Mouse (Mus musculus): ENCODE results near the gene Ccdc148. TPM values are rescaled to one million over a fixed set of nuclear protein-coding genes. Genes with fewer than 3 reads are reported as not detected.

Gene Ccdc148
- polyA plus RNA-seq, 1 experiment = 0.02 TPM

DNA sequence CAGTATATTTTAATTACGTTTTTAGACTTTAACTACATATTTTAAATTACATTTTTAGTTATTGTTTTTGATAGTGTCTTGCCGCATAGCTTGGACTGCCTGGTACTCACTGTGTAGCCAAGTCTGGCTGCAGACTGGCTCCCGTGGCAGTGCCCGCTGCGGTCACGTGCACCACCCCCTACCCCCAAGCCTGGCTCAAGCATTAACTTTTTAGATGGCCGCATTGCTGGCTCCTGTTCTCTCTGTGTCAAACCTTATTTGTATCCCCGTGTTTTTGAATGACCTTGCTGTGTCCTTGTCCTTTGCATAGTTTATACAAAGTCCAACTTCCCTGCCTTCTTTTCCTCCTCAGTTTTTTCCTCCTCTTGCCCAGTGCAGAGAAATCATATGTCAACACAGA is 25.6 kb upstream of the Ccdc148 start:
- Histone ChIP-seq H3K4me3 (ENCODE audit: insufficient read depth, poor library complexity, severe bottlenecking) (no peak overlapping the region), H3K79me3 (ENCODE audit: low read depth) (peaks cover 90% of the 10 kb centered on the region), H3K79me2 (ENCODE audit: control insufficient read depth, insufficient read depth) (peaks cover 100% of the 10 kb centered on the region), H3K27me3 (ENCODE audit: control insufficient read depth, insufficient read depth, insufficient read length) (no peaks in the 10 kb centered on the region), H3ac (ENCODE audit: control insufficient read depth, insufficient read length, low read depth) (no peak overlapping the region), H3K36me3 (ENCODE audit: control insufficient read depth, insufficient read depth) (peaks cover 31% of the 10 kb centered on the region)
- no peak for TF ChIP-seq CEBPB (IDR thresholded peaks at IDR 0.05; ENCODE audit: low read depth)
- TF ChIP-seq USF1 (IDR thresholded peaks at IDR 0.05; ENCODE audit: low read depth) = no peak
- no peak for TF ChIP-seq MAX (IDR thresholded peaks at IDR 0.05)
- TF ChIP-seq MYOG (IDR thresholded peaks at IDR 0.05; ENCODE audit: control insufficient read depth, extremely low read depth, insufficient read length) = no peak
- TF ChIP-seq MYOD1 (IDR thresholded peaks at IDR 0.05; ENCODE audit: control insufficient read depth, insufficient read length, low read depth) = no peak
- no peak for TF ChIP-seq CTCF (IDR thresholded peaks at IDR 0.05; ENCODE audit: control insufficient read depth, insufficient read depth, insufficient read length)
- no peak for TF ChIP-seq FOSL1 (IDR thresholded peaks at IDR 0.05; ENCODE audit: insufficient read depth, low read length, poor library complexity, severe bottlenecking)

DNA sequence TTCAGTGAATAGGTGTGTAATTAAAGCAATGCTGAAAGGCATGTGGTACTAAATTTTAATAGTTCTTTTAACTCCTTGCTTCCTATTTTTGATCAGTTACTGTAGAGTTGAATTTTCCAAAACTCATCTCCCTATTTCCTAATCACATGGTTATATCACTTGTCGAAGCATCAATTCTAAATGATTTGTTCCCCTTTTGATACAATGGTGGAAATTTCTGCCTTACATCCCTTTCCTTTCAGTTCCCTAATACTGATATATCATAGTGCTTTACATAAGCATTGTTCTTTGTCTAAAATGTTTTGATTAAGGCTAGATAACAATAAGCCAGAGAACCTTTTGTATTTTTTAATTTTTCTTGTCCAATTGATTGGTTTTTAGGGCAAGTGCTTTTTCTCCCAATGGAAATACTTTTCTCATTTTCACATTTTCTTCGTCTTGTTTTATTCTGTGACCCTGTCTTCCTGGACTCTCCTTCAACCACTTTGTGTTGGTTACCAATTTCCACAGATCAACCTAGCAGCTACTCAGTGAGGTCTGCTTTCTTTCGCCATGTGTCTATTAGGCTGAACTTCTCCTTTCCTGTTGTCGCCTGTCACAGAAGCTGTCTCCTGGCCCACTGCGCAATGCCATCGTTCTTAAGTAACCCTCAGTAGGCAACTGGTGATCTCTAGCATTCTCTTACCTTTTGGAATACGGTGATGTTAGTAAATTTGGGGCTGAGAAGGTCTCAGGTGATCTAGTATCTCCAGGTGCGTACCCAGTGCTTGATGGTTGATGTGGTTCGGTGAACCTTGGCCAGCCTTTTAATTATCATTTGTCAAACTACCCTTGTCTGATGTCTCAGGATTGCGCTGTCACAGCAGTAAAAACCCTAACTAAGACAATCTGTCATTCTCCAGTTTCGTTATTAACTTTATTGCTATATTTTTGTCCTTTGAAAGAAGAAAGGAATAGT is 23.9 kb upstream of the Ccdc148 start:
- H3K4me3 ChIP-seq (ENCODE audit: insufficient read depth, poor library complexity, severe bottlenecking) = no peak overlapping the region
- H3ac ChIP-seq (ENCODE audit: control insufficient read depth, insufficient read length, low read depth) = no peak overlapping the region
- H3K79me3 ChIP-seq (ENCODE audit: low read depth) = peaks cover 90% of the 10 kb centered on the region
- no peak for TF ChIP-seq MAX (IDR thresholded peaks at IDR 0.05)
- no peak for TF ChIP-seq CTCF (IDR thresholded peaks at IDR 0.05; ENCODE audit: control insufficient read depth, insufficient read depth, insufficient read length)
- no peak for TF ChIP-seq CEBPB (IDR thresholded peaks at IDR 0.05; ENCODE audit: low read depth)
- TF ChIP-seq USF1 (IDR thresholded peaks at IDR 0.05; ENCODE audit: low read depth) = no peak
- TF ChIP-seq MYOG (IDR thresholded peaks at IDR 0.05; ENCODE audit: control insufficient read depth, extremely low read depth, insufficient read length) = no peak
- TF ChIP-seq FOSL1 (IDR thresholded peaks at IDR 0.05; ENCODE audit: insufficient read depth, low read length, poor library complexity, severe bottlenecking) = no peak
- TF ChIP-seq MYOD1 (IDR thresholded peaks at IDR 0.05; ENCODE audit: control insufficient read depth, insufficient read length, low read depth) = no peak
- H3K79me2 ChIP-seq (ENCODE audit: control insufficient read depth, insufficient read depth) = peaks cover 100% of the 10 kb centered on the region
- H3K27me3 ChIP-seq (ENCODE audit: control insufficient read depth, insufficient read depth, insufficient read length) = no peaks in the 10 kb centered on the region
- peaks cover 26% of the 10 kb centered on the region for H3K36me3 ChIP-seq (ENCODE audit: control insufficient read depth, insufficient read depth)

DNA sequence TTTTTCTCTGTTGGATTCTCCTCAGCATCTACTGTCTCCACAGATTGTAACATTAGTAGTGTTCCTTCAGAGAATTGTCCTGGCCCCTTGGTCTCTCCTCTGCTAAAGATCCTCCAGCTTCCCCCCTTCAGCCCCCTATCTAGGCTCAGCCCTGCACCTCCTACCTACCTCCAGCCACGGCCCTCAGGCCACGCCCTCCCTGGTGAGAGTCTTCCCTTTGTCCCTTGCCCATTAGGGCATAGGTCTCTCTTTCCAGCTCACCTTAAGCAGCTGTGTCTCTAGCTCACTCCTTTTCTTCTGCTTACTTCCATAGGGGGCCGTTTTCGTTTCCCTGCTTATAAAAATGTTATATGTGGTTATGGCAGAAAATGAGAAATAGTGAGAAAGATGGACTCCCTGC is 23.1 kb upstream of the Ccdc148 start:
- H3ac ChIP-seq (ENCODE audit: control insufficient read depth, insufficient read length, low read depth) = no peak overlapping the region
- H3K27me3 ChIP-seq (ENCODE audit: control insufficient read depth, insufficient read depth, insufficient read length) = no peaks in the 10 kb centered on the region
- peaks cover 100% of the 10 kb centered on the region for H3K79me2 ChIP-seq (ENCODE audit: control insufficient read depth, insufficient read depth)
- no peak overlapping the region for H3K4me3 ChIP-seq (ENCODE audit: insufficient read depth, poor library complexity, severe bottlenecking)
- H3K36me3 ChIP-seq (ENCODE audit: control insufficient read depth, insufficient read depth) = peaks cover 26% of the 10 kb centered on the region
- no peak for TF ChIP-seq CEBPB (IDR thresholded peaks at IDR 0.05; ENCODE audit: low read depth)
- TF ChIP-seq USF1 (IDR thresholded peaks at IDR 0.05; ENCODE audit: low read depth) = no peak
- TF ChIP-seq MYOD1 (IDR thresholded peaks at IDR 0.05; ENCODE audit: control insufficient read depth, insufficient read length, low read depth) = no peak
- no peak for TF ChIP-seq CTCF (IDR thresholded peaks at IDR 0.05; ENCODE audit: control insufficient read depth, insufficient read depth, insufficient read length)
- TF ChIP-seq MYOG (IDR thresholded peaks at IDR 0.05; ENCODE audit: control insufficient read depth, extremely low read depth, insufficient read length) = no peak
- TF ChIP-seq FOSL1 (IDR thresholded peaks at IDR 0.05; ENCODE audit: insufficient read depth, low read length, poor library complexity, severe bottlenecking) = no peak
- TF ChIP-seq MAX (IDR thresholded peaks at IDR 0.05) = no peak
- H3K79me3 ChIP-seq (ENCODE audit: low read depth) = peaks cover 90% of the 10 kb centered on the region

DNA sequence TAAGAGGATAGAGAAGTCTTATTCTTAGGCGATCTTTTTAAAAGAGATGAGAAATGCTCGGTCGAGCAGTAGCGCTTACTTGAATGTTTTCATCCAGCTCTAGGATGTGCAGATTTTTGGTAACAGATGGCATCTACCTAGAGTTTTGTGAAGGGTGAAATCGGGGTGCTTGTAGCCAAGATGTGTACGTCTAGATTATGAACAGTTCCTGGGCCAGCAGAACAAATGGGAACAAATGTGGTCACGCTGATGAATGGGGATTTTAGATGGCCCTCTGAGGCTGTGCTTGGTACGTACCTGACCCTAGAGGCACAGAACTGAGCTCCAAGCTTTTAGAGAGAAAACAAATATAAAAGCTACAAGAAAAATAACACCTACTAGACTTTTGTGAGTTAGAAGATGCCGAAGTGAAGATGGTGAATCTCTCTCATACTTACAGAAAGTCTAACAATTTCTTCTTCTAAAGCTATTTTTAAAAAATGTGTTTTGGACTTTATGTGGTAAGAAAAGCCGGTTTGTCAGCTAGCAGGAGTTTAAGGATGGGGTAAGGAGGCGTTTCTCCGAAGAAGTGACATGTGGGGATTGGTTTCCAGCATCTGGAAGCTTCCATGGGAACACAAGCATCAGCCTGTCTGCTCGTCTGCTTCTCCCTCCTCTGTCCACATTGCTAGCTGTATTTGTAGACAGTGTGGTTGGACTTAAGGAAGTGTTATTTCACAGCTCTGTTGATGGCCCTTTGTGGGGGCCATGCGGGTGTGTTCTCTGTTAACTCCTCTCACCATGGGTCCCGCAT is 21.0 kb upstream of the Ccdc148 start:
- TF ChIP-seq USF1 (IDR thresholded peaks at IDR 0.05; ENCODE audit: low read depth) (no peak), CTCF (IDR thresholded peaks at IDR 0.05; ENCODE audit: control insufficient read depth, insufficient read depth, insufficient read length) (no peak)
- H3K79me3 ChIP-seq (ENCODE audit: low read depth) = peaks cover 89% of the 10 kb centered on the region
- H3K4me3 ChIP-seq (ENCODE audit: insufficient read depth, poor library complexity, severe bottlenecking) = no peak overlapping the region
- peaks cover 98% of the 10 kb centered on the region for H3K79me2 ChIP-seq (ENCODE audit: control insufficient read depth, insufficient read depth)
- H3K27me3 ChIP-seq (ENCODE audit: control insufficient read depth, insufficient read depth, insufficient read length) = no peaks in the 10 kb centered on the region
- H3K36me3 ChIP-seq (ENCODE audit: control insufficient read depth, insufficient read depth) = peaks cover 7% of the 10 kb centered on the region
- H3ac ChIP-seq (ENCODE audit: control insufficient read depth, insufficient read length, low read depth) = no peak overlapping the region

DNA sequence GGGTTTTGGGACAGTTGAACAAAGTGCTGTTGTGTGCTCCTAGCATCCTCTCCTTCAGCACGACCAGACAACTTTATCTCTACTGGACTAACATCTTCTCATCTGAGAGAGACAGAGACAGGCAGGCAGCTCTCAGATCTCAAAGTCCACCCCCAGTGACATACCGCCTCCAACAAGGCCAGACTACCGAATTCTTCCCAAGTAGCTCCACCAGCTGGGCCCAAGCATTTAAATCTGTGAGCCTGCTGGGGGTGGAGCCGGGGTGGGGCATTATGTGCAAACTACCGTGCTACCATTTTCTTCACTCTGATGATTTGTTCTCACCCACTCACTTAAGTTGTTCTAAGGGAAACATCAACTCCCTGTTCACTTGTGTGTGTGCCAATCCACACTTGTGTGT is 19.0 kb upstream of the Ccdc148 start:
- TF ChIP-seq FOSL1 (IDR thresholded peaks at IDR 0.05; ENCODE audit: insufficient read depth, low read length, poor library complexity, severe bottlenecking) = no peak
- TF ChIP-seq MYOD1 (IDR thresholded peaks at IDR 0.05; ENCODE audit: control insufficient read depth, insufficient read length, low read depth) = no peak
- no peak for TF ChIP-seq USF1 (IDR thresholded peaks at IDR 0.05; ENCODE audit: low read depth)
- TF ChIP-seq MYOG (IDR thresholded peaks at IDR 0.05; ENCODE audit: control insufficient read depth, extremely low read depth, insufficient read length) = no peak
- no peak for TF ChIP-seq CTCF (IDR thresholded peaks at IDR 0.05; ENCODE audit: control insufficient read depth, insufficient read depth, insufficient read length)
- no peak for TF ChIP-seq MAX (IDR thresholded peaks at IDR 0.05)
- no peak for TF ChIP-seq CEBPB (IDR thresholded peaks at IDR 0.05; ENCODE audit: low read depth)
- H3K36me3 ChIP-seq (ENCODE audit: control insufficient read depth, insufficient read depth) = peaks cover 7% of the 10 kb centered on the region
- no peak overlapping the region for H3K4me3 ChIP-seq (ENCODE audit: insufficient read depth, poor library complexity, severe bottlenecking)
- H3ac ChIP-seq (ENCODE audit: control insufficient read depth, insufficient read length, low read depth) = no peak overlapping the region
- H3K79me3 ChIP-seq (ENCODE audit: low read depth) = peaks cover 94% of the 10 kb centered on the region
- peaks cover 98% of the 10 kb centered on the region for H3K79me2 ChIP-seq (ENCODE audit: control insufficient read depth, insufficient read depth)
- H3K27me3 ChIP-seq (ENCODE audit: control insufficient read depth, insufficient read depth, insufficient read length) = no peaks in the 10 kb centered on the region
